Mouse (Mus musculus): ENCODE data around the gene Gstp2. TPM values are rescaled to one million over a fixed set of nuclear protein-coding genes. Genes with fewer than 3 reads are reported as not detected.

Gene Gstp2
- 1.1 and 4.1 TPM in 2 replicates for polyA plus RNA-seq (2015; fragmentation: Nextera tagmentation; extraction: Ambion mirVana)

GRCm38 (mm10) chr19:4045966-4046865 is at the start of gene Gstp2:
Gene Gstp2 (minus strand): TSS chr19:4046023.
- no peak within 1 kb of the TSS for H3K4me3 ChIP-seq (replicated peaks; ENCODE audit: low read length)
- H3K9ac ChIP-seq (replicated peaks; ENCODE audit: low read depth, low read length) = no peak within 1 kb of the TSS
- H3K4me2 ChIP-seq (ENCODE audit: low read length) = peak within 1 kb of the TSS; percentile 28
- no peaks in the 10 kb centered on the region for H3K27me3 ChIP-seq (replicated peaks; ENCODE audit: control insufficient read depth, insufficient read depth, low read length)
- H3K36me3 ChIP-seq (ENCODE audit: control insufficient read depth, insufficient read depth) = no peaks in the 10 kb centered on the region
- no peak within 1 kb of the TSS; the same call in 1 of the 2 replicates for H3K27ac ChIP-seq (ENCODE audit: low read length)
- peaks cover 7% of the 10 kb centered on the region for H3K4me1 ChIP-seq (replicated peaks; ENCODE audit: control insufficient read depth, insufficient read depth, low read length)
- no peaks in the 10 kb centered on the region for H3K9me3 ChIP-seq (ENCODE audit: control insufficient read depth, low read length)
- WGBS = 45% methylated on average over 16 of the region's 16 CpGs
- peak; percentile 50; the same call in 1 of the 2 replicates for ATAC-seq

- Histone ChIP-seq H3K27ac (ENCODE audit: low read length) (no peak overlapping the region), H3K36me3 (ENCODE audit: control insufficient read depth, insufficient read depth) (no peaks in the 10 kb centered on the region), H3K4me3 (replicated peaks; ENCODE audit: low read length) (no peak overlapping the region), H3K4me2 (ENCODE audit: low read length) (no peak overlapping the region), H3K27me3 (replicated peaks; ENCODE audit: control insufficient read depth, insufficient read depth, low read length) (peaks cover 2% of the 10 kb centered on the region; the same call in 1 of the 2 replicates), H3K9me3 (ENCODE audit: control insufficient read depth, low read length) (no peaks in the 10 kb centered on the region), H3K9ac (replicated peaks; ENCODE audit: low read depth, low read length) (no peak overlapping the region), H3K4me1 (replicated peaks; ENCODE audit: control insufficient read depth, insufficient read depth, low read length) (peaks cover 25% of the 10 kb centered on the region)
- WGBS = 81% methylated on average over 5 of the region's 5 CpGs
- no peak for ATAC-seq
These were observed 49.0 kb upstream of the Gstp2 start for GRCm38 (mm10) chr19:4094774-4095303.

GRCm38 (mm10) chr19:4094348-4094747 is 48.5 kb upstream of the Gstp2 start:
- no peaks in the 10 kb centered on the region for H3K36me3 ChIP-seq (ENCODE audit: control insufficient read depth, insufficient read depth)
- H3K27ac ChIP-seq (ENCODE audit: low read length) = no peak overlapping the region
- H3K4me1 ChIP-seq (replicated peaks; ENCODE audit: control insufficient read depth, insufficient read depth, low read length) = peaks cover 21% of the 10 kb centered on the region
- no peak overlapping the region for H3K9ac ChIP-seq (replicated peaks; ENCODE audit: low read depth, low read length)
- 74% methylated on average over 3 of the region's 3 CpGs for WGBS
- H3K9me3 ChIP-seq (ENCODE audit: control insufficient read depth, low read length) = no peaks in the 10 kb centered on the region
- H3K4me3 ChIP-seq (replicated peaks; ENCODE audit: low read length) = no peak overlapping the region
- no peaks in the 10 kb centered on the region; the same call in 1 of the 2 replicates for H3K27me3 ChIP-seq (replicated peaks; ENCODE audit: control insufficient read depth, insufficient read depth, low read length)
- ATAC-seq = no peak
- no peak overlapping the region for H3K4me2 ChIP-seq (ENCODE audit: low read length)

GRCm38 (mm10) chr19:4093772-4094171 is 47.9 kb upstream of the Gstp2 start:
- H3K4me1 ChIP-seq (replicated peaks; ENCODE audit: control insufficient read depth, insufficient read depth, low read length) = peaks cover 15% of the 10 kb centered on the region
- WGBS = 85% methylated on average over 7 of the region's 7 CpGs

GRCm38 (mm10) chr19:4092750-4093149 is 46.9 kb upstream of the Gstp2 start:
- Histone ChIP-seq H3K4me1 (replicated peaks; ENCODE audit: control insufficient read depth, insufficient read depth, low read length) (peaks cover 11% of the 10 kb centered on the region), H3K4me2 (ENCODE audit: low read length) (no peak overlapping the region), H3K9ac (replicated peaks; ENCODE audit: low read depth, low read length) (no peak overlapping the region), H3K4me3 (replicated peaks; ENCODE audit: low read length) (no peak overlapping the region), H3K27ac (ENCODE audit: low read length) (no peak overlapping the region), H3K27me3 (replicated peaks; ENCODE audit: control insufficient read depth, insufficient read depth, low read length) (no peaks in the 10 kb centered on the region), H3K36me3 (ENCODE audit: control insufficient read depth, insufficient read depth) (no peaks in the 10 kb centered on the region), H3K9me3 (ENCODE audit: control insufficient read depth, low read length) (no peaks in the 10 kb centered on the region)
- WGBS = 88% methylated on average over 3 of the region's 3 CpGs
- no peak for ATAC-seq

More at GRCm38 (mm10) chr19:4093772-4094171, 47.9 kb upstream of the Gstp2 start:
- H3K4me2 ChIP-seq (ENCODE audit: low read length) = no peak overlapping the region
- H3K9me3 ChIP-seq (ENCODE audit: control insufficient read depth, low read length) = no peaks in the 10 kb centered on the region
- H3K9ac ChIP-seq (replicated peaks; ENCODE audit: low read depth, low read length) = no peak overlapping the region
- H3K36me3 ChIP-seq (ENCODE audit: control insufficient read depth, insufficient read depth) = no peaks in the 10 kb centered on the region
- no peak for ATAC-seq
- no peak overlapping the region for H3K27ac ChIP-seq (ENCODE audit: low read length)
- H3K4me3 ChIP-seq (replicated peaks; ENCODE audit: low read length) = no peak overlapping the region
- no peaks in the 10 kb centered on the region for H3K27me3 ChIP-seq (replicated peaks; ENCODE audit: control insufficient read depth, insufficient read depth, low read length)

- WGBS = 75% methylated on average over 2 of the region's 2 CpGs
These were observed 45.6 kb upstream of the Gstp2 start for GRCm38 (mm10) chr19:4091383-4091782.

GRCm38 (mm10) chr19:4090446-4090845 is 44.6 kb upstream of the Gstp2 start:
- Histone ChIP-seq H3K4me2 (ENCODE audit: low read length) (no peak overlapping the region), H3K36me3 (ENCODE audit: control insufficient read depth, insufficient read depth) (no peaks in the 10 kb centered on the region), H3K27ac (ENCODE audit: low read length) (no peak overlapping the region), H3K9ac (replicated peaks; ENCODE audit: low read depth, low read length) (no peak overlapping the region), H3K9me3 (ENCODE audit: control insufficient read depth, low read length) (no peaks in the 10 kb centered on the region), H3K4me3 (replicated peaks; ENCODE audit: low read length) (no peak overlapping the region), H3K4me1 (replicated peaks; ENCODE audit: control insufficient read depth, insufficient read depth, low read length) (no peaks in the 10 kb centered on the region; the same call in 1 of the 2 replicates), H3K27me3 (replicated peaks; ENCODE audit: control insufficient read depth, insufficient read depth, low read length) (no peaks in the 10 kb centered on the region)
- ATAC-seq = no peak
- WGBS = 90% methylated on average over 3 of the region's 3 CpGs

More at GRCm38 (mm10) chr19:4091383-4091782, 45.6 kb upstream of the Gstp2 start:
- no peaks in the 10 kb centered on the region for H3K9me3 ChIP-seq (ENCODE audit: control insufficient read depth, low read length)
- no peak overlapping the region for H3K4me3 ChIP-seq (replicated peaks; ENCODE audit: low read length)
- ATAC-seq = no peak
- peaks cover 6% of the 10 kb centered on the region for H3K4me1 ChIP-seq (replicated peaks; ENCODE audit: control insufficient read depth, insufficient read depth, low read length)
- no peak overlapping the region for H3K4me2 ChIP-seq (ENCODE audit: low read length)
- H3K9ac ChIP-seq (replicated peaks; ENCODE audit: low read depth, low read length) = no peak overlapping the region
- H3K27me3 ChIP-seq (replicated peaks; ENCODE audit: control insufficient read depth, insufficient read depth, low read length) = no peaks in the 10 kb centered on the region
- H3K36me3 ChIP-seq (ENCODE audit: control insufficient read depth, insufficient read depth) = no peaks in the 10 kb centered on the region
- H3K27ac ChIP-seq (ENCODE audit: low read length) = no peak overlapping the region

- Histone ChIP-seq H3K4me2 (ENCODE audit: low read length) (no peak overlapping the region), H3K4me3 (replicated peaks; ENCODE audit: low read length) (no peak overlapping the region), H3K4me1 (replicated peaks; ENCODE audit: control insufficient read depth, insufficient read depth, low read length) (no peaks in the 10 kb centered on the region; the same call in 1 of the 2 replicates), H3K36me3 (ENCODE audit: control insufficient read depth, insufficient read depth) (no peaks in the 10 kb centered on the region), H3K9me3 (ENCODE audit: control insufficient read depth, low read length) (no peaks in the 10 kb centered on the region), H3K27me3 (replicated peaks; ENCODE audit: control insufficient read depth, insufficient read depth, low read length) (no peaks in the 10 kb centered on the region), H3K27ac (ENCODE audit: low read length) (no peak overlapping the region), H3K9ac (replicated peaks; ENCODE audit: low read depth, low read length) (no peak overlapping the region)
- WGBS = 30% methylated on average over 6 of the region's 6 CpGs
- ATAC-seq = no peak
These were observed 43.3 kb upstream of the Gstp2 start for GRCm38 (mm10) chr19:4089128-4089527.

GRCm38 (mm10) chr19:4088146-4088545 is 42.3 kb upstream of the Gstp2 start:
- Histone ChIP-seq H3K36me3 (ENCODE audit: control insufficient read depth, insufficient read depth) (no peaks in the 10 kb centered on the region), H3K27me3 (replicated peaks; ENCODE audit: control insufficient read depth, insufficient read depth, low read length) (no peaks in the 10 kb centered on the region), H3K4me3 (replicated peaks; ENCODE audit: low read length) (no peak overlapping the region), H3K9ac (replicated peaks; ENCODE audit: low read depth, low read length) (no peak overlapping the region), H3K9me3 (ENCODE audit: control insufficient read depth, low read length) (no peaks in the 10 kb centered on the region), H3K27ac (ENCODE audit: low read length) (no peak overlapping the region), H3K4me1 (replicated peaks; ENCODE audit: control insufficient read depth, insufficient read depth, low read length) (no peaks in the 10 kb centered on the region; the same call in 1 of the 2 replicates), H3K4me2 (ENCODE audit: low read length) (no peak overlapping the region)
- WGBS = 58% methylated on average over 5 of the region's 5 CpGs
- no peak for ATAC-seq

Measured in forebrain, embryonic 16.5 days (tissue).